Mouse (Mus musculus) urinary bladder, postnatal 14 days (tissue): ENCODE measurements around the gene C3.

Experiments used
- DNase-seq: peaks from one replicate; pipeline ENCODE4 v3.0.0; 2021; ENCODE audit warnings: low spot score

C3 gene

DNA sequence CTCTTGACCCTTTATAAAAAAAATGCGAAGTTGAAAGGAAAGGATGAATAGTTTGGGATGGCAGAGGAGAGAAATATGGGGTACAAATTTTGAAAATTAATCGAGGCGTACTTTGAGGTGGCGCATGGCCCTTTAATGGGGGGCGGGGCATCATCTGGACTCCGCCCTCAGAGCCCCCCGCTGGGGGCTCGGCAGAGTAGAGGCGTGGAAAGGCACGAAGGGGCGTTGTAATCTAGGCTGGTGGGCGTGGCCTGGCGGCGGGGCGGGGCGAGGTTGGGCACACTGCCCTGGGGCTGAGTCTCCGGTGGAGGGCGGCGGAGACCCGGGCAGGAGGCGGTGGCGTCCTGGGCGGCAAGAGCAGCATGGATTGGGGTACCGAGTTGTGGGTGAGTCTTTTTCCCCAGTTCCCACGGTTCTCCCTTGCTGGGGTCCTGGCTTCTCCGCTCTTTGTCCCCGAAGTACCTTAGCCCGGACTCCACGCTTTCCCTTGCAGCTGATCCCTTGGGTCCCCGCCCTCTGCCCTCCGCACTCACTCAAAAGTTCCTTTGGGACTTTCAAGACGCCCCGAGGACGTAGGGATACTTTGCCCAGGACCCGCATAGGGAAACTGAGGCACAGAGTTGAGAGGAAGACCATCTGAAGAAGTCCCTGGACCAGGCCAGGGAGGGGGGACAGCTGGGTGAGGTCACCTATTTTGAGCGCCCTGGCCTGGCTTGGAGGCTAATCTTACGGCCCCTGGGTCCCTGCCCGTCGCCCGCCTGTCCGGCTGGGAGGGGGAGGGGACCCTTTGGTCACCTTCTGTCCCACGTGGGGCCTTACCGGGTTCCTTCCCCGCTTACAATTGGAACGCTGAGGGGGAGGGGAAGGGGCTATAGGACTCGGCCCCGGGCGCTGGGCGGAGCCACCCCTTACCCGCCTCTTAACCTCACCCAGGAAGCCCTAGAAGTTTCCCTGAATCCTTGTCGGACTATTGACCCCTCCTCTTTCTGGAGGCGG lies 21.5 kb upstream of the C3 start, which contains the start of gene Trip10:
Gene Trip10, plus strand, starts transcription at position 270 of the 996 bp plus-strand sequence.
- DNase-seq: peak; percentile 98

DNA sequence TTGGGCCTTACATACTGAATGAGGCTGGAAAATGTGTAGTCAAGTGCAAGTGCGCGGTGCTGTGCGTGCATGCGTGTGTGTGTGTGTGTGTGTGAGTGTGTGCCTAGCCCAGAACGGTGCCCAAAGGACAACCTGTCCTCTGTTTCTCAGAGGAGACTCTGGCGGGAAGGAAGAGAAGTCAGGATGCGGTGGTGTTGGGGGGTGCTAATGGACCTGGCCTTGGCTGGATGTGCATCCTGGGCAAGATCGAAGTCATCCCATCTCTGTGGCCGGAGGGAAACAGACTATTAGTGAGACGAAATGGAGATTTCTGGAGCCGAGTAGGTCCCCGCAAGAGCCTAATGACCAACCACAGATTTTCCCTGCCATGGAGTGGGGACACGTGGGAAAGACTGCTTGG lies 20.8 kb upstream of the C3 start:
- no peak for DNase-seq

- DNase-seq: peak; percentile 89
These were observed 20.3 kb upstream of the C3 start, which contains the start of gene Gpr108 for GRCm38 (mm10) chr17:57248201-57248699. Gene Gpr108 (minus strand): TSS chr17:57248446.

DNA sequence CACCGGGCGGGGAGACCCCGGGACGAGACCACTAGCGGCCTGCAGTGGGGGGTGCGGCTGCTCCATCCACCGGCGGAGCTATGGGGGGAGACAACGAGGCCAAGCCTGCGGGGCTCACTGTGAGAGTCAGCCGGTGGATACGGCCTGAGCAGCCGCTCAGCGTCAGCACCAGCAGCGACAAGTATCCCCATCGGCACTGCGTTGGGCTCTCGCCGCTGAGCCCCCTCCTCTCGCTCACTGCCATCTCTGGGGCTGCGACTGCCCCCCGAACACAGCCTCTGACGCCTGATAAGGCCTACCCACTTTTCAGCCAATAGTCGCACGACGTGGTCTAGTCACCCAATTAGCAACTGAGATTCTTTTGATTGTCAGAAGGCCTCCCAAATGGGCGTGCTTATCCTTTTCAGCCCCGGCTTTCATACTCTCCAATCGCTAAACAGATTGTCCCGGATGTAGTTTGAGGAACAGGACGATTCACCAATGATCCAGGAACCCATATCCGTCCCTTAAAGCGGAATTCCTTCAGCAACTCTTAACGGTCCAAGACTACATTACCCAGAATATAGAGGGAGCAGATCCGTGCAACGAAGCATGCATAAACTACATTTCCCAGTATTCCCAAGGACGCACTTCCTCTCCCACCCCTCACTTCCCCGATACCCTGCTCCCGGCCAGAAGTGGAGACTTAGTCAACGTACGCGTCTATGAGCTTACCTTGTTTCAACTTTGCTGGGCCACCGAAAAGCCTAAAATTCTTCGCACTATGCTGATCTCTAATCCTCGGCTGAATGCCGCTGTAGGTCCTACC lies 19.7 kb upstream of the C3 start:
- DNase-seq: peak; percentile 89

GRCm38 (mm10) chr17:57246663-57247392 lies 18.9 kb upstream of the C3 start:
- DNase-seq: no peak

- DNase-seq: no peak
These were observed 17.5 kb upstream of the C3 start for GRCm38 (mm10) chr17:57245311-57245929.

GRCm38 (mm10) chr17:57243650-57244370 lies 15.9 kb upstream of the C3 start:
- no peak for DNase-seq

- no peak for DNase-seq
These were observed 9.2 kb upstream of the C3 start for GRCm38 (mm10) chr17:57237181-57237580.

DNA sequence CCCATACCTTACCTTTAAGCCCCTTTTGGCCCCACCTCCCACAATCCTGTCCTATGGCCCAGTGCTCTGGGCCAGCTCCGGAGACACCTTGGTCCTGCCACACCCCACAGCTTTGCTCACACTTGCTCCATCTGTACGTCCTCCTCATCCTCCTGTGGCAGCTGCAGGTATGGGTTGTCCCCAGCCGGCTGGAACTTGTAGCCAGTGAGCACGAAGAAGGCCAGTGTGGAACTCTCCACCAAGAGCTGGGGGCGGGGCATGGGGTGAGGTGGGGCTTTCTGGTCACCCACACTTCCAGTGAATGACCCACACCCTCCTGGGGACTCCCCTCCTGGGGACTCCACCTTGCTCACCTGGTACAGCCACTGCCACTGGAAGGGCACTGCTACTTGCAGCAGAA lies 7.9 kb upstream of the C3 start:
- DNase-seq: no peak

DNA sequence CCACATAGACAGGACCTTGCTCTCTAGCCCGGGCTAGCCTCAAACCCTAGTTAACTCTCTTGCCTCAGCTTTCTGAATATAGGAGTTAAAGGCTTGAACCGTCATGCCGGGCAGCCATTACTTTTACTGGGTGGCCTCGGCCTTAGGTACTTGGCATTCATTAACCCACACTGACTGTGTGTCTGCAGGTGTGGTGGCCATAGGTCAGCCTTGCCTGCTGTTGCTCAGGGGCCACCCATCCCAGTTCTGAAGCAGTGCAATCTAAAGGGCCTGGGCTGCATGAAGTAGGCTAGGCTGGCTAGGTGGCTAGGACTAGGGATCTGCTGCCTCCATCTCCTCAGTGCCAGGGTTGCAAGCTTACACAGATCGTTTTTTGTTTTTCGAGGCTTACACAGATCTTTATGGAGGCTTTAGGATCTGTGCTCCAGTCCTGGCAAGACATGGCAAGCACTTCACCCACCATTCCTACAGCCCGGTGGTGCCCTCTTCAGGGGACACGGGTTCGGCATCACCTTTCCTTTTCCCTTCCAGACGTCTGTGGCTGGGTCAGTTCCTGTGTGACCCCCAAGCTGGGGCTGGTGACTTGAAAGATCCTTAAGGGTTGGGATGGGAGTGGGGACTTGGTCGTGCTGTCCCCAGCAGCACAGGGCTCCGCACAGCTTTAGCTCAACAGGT lies 6.5 kb upstream of the C3 start:
- no peak for DNase-seq

- DNase-seq: no peak
These were observed 5.1 kb upstream of the C3 start for GRCm38 (mm10) chr17:57233038-57233437.

GRCm38 (mm10) chr17:57232200-57232599 lies 4.3 kb upstream of the C3 start:
- DNase-seq: no peak

DNA sequence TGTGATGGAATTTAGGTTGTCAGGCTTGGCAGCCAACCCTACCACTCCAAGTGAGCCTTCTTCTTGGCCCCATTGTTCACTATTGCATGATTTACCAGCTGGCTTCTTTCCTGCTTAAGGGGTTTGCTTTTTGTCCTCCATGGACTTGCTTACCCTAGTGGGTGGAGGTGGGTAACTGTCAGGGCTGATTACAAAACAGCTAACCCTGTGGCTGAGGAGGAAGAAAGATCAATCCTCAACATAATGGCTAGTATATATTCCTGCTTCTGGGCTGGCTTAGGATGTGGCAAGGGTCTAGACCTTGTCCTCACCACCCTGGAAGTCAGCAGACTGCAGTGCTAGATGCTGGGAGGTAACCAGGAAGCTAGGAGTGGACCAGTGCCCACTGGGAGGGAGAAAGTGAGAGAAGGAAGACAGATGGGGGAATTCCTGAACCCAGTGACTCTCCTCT lies 3.4 kb upstream of the C3 start:
- DNase-seq: peak; percentile 57

- DNase-seq: peak; percentile 50
These were observed 2.8 kb upstream of the C3 start for GRCm38 (mm10) chr17:57230728-57231125.

DNA sequence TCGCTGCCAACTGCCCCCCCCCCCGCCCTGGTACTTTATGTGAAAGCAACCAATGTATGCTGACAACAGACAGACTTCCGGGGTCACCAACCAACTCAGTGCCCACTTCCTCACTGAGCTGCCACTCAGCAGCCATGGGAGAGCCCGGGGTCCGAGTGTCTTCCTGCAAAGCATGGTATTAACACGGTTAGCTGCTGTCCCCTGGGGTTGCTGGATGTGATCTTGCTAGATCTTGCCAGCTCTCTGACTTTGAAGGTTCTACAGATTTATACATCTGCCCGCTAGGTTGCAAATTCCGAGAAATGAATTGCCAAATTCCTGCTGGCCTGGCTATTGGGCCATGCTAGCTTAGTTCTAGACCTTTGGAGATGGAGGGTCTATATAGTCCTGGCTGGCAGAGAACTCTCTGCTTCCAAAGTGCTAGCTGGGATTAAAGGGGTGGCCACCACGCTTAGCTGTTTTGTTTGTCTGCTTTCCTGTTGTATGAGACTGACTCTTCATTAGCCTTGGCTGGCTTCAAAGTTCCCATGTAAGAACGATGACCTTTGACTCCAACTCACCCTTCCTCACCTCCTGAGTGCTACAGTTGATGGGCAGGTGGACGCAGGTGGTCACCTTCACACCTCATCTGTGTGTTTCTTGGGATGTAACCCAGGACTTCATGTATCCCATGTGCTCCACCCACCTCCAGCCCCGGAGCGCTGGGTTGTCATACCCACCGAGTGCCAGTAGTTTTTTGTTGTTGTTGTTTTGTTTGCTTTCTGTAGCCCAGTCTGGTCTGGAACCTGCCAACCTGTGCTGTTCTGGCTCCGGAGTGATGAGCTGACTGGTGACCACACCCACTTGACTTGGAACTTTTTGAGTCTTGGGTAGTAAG lies 2.2 kb upstream of the C3 start:
- no peak for DNase-seq

GRCm38 (mm10) chr17:57228873-57229272 lies 937 bp upstream of the C3 start:
- DNase-seq: no peak

GRCm38 (mm10) chr17:57227468-57227867 lies 468 bp downstream of the C3 start:
- DNase-seq: no peak

GRCm38 (mm10) chr17:57223313-57223712 lies 4.6 kb downstream of the C3 start:
- DNase-seq: no peak

DNA sequence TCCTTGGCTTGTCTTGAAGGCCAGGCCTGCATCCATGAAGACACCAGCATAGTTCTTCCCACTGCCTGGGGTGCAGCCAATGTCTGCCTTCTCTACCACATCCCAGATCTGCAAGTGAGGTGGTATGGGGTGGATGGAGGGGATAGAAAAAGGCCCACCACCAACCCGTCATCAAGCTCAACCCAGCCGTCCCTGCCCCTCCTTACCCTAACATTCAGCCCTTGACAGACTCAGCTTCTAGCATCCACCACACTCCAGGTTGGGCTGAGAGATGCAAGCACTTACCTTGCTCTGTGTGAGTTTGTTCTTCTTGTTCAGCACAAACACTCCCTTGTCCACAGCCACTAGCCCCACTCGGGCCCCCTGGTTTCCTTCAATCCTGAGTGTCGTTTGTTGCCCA lies 6.0 kb downstream of the C3 start:
- no peak for DNase-seq
